Mouse (Mus musculus) embryo, embryonic 11.5 days (tissue): ENCODE results near the gene Arpc3.

Experiments
- DNase-seq: peaks from one replicate; pipeline ENCODE4 v3.0.0-alpha.2; 2012; ENCODE audit warnings: low read depth, low spot score

Arpc3 gene

GRCm38 (mm10) chr5:122391786-122392180 lies at the start of gene Arpc3:
Gene Arpc3 (plus strand): TSS chr5:122391878.
- peak; percentile 90 for DNase-seq

DNA sequence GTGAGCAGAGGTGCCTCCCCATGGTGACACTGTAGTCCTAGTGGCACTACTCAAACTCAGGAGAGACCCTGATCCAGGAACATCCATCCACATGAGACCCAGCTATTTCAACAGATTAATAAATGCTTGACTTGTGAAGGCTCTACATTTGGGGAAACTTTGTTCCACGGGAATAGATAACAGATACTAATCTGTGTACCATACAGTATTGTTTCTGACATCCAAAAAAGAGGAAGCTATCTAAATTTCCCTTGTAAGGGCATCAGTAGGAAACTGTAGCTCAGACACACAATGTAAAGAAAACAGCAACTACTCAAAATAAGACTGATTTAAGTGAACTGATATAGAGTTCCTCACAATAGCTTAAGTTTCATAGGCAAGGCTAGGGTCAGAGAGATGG lies 48.8 kb upstream of the Arpc3 start:
- DNase-seq = no peak

DNA sequence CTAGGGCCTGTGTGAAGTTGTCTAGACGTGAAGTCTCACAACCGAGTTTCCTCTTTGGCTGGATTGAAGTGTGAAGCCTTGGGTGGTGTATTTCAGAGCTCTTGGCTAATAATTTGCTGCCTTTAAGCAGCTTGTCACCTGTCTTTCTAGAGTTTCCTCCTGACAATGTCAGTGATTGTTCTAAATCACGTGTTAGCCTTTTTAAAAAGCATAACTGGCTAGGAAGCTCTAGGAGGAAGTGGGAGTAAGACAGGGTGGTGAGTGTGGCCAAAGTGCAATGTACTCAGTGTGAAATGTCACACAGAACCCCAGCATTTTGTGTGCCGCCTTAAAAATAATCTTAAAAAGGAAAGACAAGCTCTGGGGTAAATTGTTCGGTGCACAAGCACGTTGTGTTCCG lies 47.9 kb upstream of the Arpc3 start:
- no peak for DNase-seq

- DNase-seq = peak; percentile 62
Observed at GRCm38 (mm10) chr5:122344260-122344659, 47.4 kb upstream of the Arpc3 start.

- DNase-seq = no peak
Observed at GRCm38 (mm10) chr5:122345777-122346176, 45.9 kb upstream of the Arpc3 start.

- DNase-seq = peak; percentile 99
Observed at GRCm38 (mm10) chr5:122353807-122354491, 37.7 kb upstream of the Arpc3 start, which contains the start of the genes Rad9b and Vps29. Gene Rad9b (minus strand): TSS chr5:122354233. Gene Vps29 (plus strand): TSS chr5:122354369.

DNA sequence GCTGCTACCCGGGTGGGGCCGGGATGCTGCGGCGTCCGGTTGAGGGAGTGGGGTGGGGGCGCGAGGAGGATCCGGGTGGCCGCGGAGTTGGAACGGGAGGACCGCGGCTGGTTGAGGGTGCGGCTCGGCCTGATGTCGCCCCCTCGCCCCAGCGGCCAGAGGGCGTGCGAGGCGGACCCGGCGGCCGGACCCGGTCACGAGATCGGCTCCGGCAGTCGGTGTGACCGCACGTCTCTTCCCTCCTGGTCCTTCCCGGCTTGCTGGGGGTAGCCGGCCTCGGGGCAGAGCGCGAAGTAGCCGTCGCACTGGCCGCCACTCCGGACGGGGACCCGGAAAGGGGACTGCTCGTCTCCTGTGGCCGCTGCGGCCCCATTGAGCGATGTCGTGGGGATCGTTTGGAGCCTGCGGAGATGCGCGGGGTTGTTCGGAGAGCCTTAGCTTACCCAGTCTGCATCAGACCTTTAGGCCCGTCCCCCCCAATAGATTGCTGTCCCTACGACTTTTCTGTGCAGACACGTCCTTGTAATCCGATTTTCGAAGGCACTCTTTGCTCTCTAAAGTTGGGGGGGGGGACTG lies 37.1 kb upstream of the Arpc3 start:
- DNase-seq = no peak

- no peak for DNase-seq
Observed at GRCm38 (mm10) chr5:122371591-122372191, 20.0 kb upstream of the Arpc3 start, which contains the start of gene Gpn3. Gene Gpn3 (plus strand): TSS chr5:122371876.

DNA sequence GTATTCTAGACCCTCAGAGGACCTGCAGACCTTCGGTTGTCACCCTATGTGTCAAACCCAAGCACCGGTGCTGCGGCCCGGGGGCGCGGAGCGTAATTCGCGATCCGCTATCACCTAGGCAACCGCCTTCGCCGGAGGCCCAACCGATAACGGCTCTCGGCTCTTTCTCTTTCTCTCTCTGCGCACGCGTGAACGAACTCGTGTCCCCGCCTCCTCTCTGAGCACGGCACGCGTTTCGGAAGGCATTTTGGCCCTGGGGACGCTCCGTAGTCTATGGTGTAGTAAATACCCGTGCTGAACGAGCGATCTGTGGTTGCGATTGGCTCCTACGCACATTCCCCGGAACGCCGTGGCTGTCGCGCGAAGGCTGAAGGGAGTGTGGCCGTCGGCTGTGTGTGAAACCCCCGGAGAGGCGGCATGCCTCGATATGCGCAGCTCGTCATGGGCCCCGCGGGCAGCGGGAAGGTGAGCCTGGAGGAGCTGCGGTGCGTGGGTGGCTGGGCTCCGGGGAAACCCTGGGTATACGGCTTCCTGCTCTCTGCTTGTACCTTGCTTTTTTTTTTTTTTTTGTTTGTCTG lies 19.4 kb upstream of the Arpc3 start, which contains the start of gene Fam216a:
Fam216a (minus strand) TSS at position 173 of the 578 bp plus-strand sequence.
- DNase-seq = peak; percentile 99

GRCm38 (mm10) chr5:122372878-122373277 lies 18.8 kb upstream of the Arpc3 start:
- no peak for DNase-seq

DNA sequence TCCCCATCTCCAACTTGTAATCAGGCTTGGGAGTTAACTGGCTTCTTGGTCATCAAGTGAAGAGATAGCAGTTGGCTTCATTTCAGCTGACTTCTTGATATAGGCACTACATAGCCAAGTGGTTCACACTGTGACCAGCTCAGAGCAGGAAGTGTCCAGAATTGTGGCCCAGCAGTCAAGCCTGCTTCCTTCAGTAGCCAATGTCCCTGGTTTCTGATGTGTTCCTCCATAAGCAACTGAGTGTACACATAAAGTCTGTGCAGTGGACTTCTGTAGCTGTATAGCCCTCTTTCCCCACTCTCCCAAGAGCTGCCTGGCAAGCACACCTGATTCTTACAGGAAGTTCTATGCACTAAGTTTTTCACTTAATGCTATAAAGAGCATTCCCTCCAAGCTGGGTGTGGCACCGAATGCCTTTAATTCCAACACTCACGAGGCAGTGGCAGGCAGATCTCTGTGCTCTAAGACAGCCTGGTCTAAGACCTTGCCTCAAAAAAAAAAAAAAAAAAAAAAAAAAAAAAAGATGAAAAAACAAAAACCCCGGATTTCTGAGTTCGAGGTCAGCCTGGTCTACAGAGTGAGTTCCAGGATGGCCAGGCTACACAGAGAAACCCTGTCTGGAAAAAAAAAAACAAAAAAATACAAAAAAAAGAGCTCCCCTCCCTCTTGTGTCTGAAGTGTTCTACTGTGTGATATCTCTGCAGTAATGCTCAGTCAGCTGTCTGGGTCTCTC lies 14.4 kb upstream of the Arpc3 start:
- DNase-seq = no peak

GRCm38 (mm10) chr5:122378171-122378570 lies 13.5 kb upstream of the Arpc3 start:
- no peak for DNase-seq

DNA sequence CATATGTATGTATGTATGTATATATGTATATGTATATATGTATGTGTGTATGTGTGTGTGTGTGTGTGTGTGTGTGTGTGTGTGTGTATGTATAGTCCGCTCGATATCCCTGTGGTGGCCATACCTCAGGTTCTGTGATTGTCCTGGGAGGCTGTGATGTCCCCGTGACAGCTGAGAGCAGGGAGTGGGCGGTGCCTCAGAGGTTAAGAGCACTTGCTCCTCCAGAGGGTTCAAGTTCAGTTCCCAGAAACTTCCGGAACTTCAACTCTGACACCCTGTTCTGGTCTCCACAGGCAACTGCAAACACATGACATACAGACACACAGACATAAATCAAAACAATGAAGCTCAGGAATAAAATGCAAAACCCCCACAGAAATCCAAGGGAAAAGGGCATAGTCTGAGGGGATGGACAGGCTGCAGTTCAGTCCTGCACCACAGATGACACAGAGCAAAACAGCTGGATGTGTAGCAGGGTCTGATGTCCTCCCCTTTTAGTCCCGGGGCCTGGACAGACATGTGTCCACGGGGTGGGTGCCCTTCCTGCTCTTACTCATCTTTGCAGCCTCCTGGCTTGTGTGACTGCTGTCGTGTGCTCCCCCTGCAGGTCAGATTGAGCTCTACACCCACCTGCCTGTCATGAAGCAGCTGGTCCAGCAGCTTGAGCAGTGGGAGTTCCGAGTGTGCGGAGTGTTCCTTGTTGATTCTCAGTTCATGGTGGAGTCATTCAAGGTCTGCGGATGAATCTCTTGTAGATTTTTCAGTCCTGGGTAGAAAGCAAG lies 12.1 kb upstream of the Arpc3 start:
- no peak for DNase-seq

- DNase-seq = no peak
Observed at GRCm38 (mm10) chr5:122390006-122390405, 1.7 kb upstream of the Arpc3 start.

DNA sequence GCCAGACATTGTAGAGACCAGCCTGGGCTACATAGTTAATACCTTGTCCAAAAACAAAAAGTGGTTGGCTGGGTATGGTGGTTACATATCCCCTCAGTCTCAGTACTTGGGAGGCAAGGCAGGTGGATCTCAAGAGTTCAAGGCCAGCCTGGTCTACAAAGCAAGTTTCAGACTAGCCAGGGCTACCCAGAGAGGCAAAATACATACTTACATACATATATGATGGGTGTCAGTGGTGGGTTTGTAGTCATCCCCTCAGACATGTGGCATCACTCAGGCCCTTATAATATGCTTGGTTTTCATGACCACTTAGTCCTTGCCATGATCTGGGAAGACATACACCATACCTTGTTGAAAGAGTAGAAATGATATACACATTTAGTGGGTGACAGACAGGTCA lies 1.0 kb upstream of the Arpc3 start:
- DNase-seq = no peak

DNA sequence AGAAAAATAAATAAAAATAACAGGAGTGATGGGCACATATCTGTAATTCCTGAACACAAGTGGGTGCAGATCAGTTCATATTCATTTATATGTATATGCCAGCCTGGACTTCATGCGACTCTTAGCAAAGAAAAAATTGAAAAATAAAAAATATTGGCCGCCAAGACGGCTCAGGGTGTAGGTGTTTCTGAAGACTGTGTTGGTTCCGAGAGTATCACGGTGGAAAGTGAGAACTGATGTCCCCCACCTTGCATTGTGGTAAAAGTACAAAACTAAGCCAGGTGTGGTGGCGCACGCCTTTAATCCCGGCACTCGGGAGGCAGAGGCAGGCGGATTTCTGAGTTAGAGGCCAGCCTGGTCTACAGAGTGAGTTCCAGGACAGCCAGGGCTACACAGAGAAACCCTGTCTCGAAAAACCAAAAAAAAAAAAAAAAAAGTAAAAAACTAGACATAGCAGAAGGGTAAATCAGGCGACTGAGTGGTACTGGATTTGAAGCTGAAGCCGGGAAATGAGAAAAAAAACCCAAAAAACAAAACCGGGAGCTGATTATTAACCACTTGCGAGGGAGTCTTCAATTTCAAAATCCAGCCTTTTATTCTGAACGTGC lies 396 bp upstream of the Arpc3 start:
- no peak for DNase-seq

- no peak for DNase-seq
Observed at GRCm38 (mm10) chr5:122392227-122393004, 738 bp downstream of the Arpc3 start.

GRCm38 (mm10) chr5:122393887-122394286 lies 2.2 kb downstream of the Arpc3 start:
- DNase-seq = peak; percentile 64

- DNase-seq = no peak
Observed at GRCm38 (mm10) chr5:122396791-122397190, 5.1 kb downstream of the Arpc3 start.

DNA sequence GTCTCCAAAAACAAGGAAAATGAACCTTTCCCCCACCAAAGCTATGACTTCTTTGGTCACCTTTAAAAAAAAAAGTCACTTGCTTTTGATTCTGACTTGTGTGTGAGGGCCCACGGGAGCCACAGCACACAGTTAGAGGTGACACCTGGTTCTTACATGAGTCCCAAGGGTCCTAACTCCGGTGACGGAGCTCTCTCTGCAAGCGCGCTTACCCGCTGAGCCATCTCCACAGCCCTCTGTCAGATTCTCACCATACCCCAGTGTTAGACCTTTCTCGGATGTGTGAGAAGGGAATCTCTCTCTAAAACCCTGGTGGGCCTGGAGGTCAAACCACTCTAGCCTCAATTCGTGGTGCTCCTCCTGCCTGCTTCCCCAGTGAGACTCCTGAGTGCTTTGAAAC lies 5.8 kb downstream of the Arpc3 start:
- no peak for DNase-seq
